Mouse (Mus musculus): ENCODE results near the gene Pigs. TPM values are rescaled to one million over a fixed set of nuclear protein-coding genes. Genes with fewer than 3 reads are reported as not detected.

The Pigs gene
- 66.4 and 73.6 TPM in 2 replicates for polyA plus RNA-seq (2016; fragmentation: Nextera tagmentation; extraction: Ambion mirVana)

GRCm38 (mm10) chr11:78327634-78328511 is at the start of gene Pigs:
Gene Pigs, plus strand, starts transcription at chr11:78328415.
- 14% methylated on average over 37 of the region's 37 CpGs for WGBS
- Histone ChIP-seq H3K4me2 (replicated peaks) (peak within 1 kb of the TSS; percentile 91), H3K4me3 (peak within 1 kb of the TSS; percentile 92), H3K9me3 (no peaks in the 10 kb centered on the region), H3K36me3 (peaks cover 7% of the 10 kb centered on the region), H3K27ac (no peak within 1 kb of the TSS), H3K9ac (peak within 1 kb of the TSS; percentile 81), H3K27me3 (replicated peaks) (no peaks in the 10 kb centered on the region), H3K4me1 (peaks cover 13% of the 10 kb centered on the region)
- peak; percentile 91 for ATAC-seq (ENCODE audit: low FRiP score, low read depth)

DNA sequence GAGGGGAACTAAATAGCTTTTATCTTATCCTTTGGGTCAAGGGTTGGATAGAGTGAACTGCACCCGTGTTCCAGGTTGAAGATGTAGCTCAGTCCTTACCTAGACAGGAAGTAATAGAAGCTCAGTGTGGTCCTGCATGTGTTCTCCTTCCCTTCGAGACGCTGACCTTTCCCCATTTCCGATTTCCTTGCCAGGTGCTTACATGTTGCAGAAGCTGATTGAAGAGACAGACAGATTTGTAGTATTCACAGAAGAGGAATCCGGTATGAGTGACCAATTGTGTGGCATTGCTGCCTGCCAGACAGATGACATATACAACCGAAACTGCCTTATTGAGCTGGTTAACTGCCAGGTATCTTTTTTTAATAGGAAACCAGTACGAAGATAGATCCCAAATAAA is 49.4 kb upstream of the Pigs start:
- ATAC-seq (ENCODE audit: low FRiP score, low read depth), result no peak
- Histone ChIP-seq H3K9ac (no peak overlapping the region), H3K27ac (no peak overlapping the region), H3K9me3 (no peaks in the 10 kb centered on the region), H3K4me1 (no peaks in the 10 kb centered on the region), H3K27me3 (replicated peaks) (no peaks in the 10 kb centered on the region), H3K4me2 (replicated peaks) (no peak overlapping the region), H3K4me3 (no peak overlapping the region), H3K36me3 (peaks cover 94% of the 10 kb centered on the region)
- WGBS, result 93% methylated on average over 7 of the region's 7 CpGs

DNA sequence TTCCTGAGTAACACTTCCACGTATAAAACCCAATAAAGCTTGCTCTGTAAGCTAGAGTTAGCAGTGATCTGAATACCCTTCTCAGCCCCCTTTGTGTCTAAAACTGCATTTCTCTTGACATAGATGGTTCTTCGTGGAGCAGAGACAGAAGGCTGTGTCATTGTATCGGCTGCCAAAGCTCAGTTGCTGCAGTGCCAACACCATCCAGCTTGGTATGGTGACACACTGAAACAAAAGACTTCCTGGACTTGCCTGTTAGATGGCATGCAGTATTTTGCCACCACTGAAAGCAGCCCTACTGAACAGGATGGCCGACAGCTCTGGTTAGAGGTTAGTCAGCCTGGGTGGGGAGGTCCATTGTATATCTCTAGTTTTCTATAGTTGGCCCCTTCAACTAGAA is 48.6 kb upstream of the Pigs start:
- H3K27ac ChIP-seq, result no peak overlapping the region
- no peaks in the 10 kb centered on the region for H3K4me1 ChIP-seq
- H3K4me3 ChIP-seq, result no peak overlapping the region
- WGBS, result 89% methylated on average over 4 of the region's 4 CpGs
- H3K27me3 ChIP-seq (replicated peaks), result no peaks in the 10 kb centered on the region
- peaks cover 94% of the 10 kb centered on the region for H3K36me3 ChIP-seq
- no peaks in the 10 kb centered on the region for H3K9me3 ChIP-seq
- no peak overlapping the region for H3K4me2 ChIP-seq (replicated peaks)
- no peak overlapping the region for H3K9ac ChIP-seq
- ATAC-seq (ENCODE audit: low FRiP score, low read depth), result no peak

DNA sequence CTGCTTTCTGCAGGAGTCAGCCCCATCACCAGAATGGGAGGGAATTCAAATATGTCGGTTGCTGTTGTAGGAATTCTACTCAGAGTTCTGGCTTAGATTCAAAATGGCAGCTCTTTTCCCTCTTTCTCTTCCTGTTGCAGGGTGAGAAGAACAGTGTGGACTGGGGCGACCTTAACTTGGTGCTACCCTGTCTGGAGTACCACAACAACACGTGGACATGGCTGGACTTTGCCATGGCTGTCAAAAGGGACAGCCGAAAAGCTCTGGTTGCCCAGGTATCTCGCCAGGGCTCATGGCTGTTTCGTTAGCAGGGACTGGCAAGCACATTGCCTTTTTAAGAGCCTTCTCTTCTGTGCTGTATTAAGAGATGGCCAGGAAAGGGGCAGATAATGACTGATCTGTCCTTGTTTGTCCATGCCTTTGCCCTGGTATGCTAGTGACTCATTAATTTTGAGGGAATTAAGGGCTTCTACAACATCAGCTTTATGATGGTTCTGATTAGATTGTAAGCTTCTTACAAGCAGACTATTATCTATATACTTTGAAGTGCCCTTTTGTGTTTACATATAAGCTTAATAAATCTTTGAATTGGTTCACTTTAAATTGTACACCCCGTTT is 39.0 kb upstream of the Pigs start:
- no peak overlapping the region for H3K4me2 ChIP-seq (replicated peaks)
- 94% methylated on average over 7 of the region's 7 CpGs for WGBS
- H3K9ac ChIP-seq, result no peak overlapping the region
- H3K4me1 ChIP-seq, result no peaks in the 10 kb centered on the region
- H3K27me3 ChIP-seq (replicated peaks), result no peaks in the 10 kb centered on the region
- no peak overlapping the region for H3K4me3 ChIP-seq
- no peak for ATAC-seq (ENCODE audit: low FRiP score, low read depth)
- peaks cover 78% of the 10 kb centered on the region for H3K36me3 ChIP-seq
- no peak overlapping the region for H3K27ac ChIP-seq
- H3K9me3 ChIP-seq, result no peaks in the 10 kb centered on the region

GRCm38 (mm10) chr11:78290654-78291053 is 37.6 kb upstream of the Pigs start, which contains the start of gene BC030499:
Gene BC030499, plus strand, starts transcription at chr11:78290841.
- ATAC-seq (ENCODE audit: low FRiP score, low read depth), result no peak
- Histone ChIP-seq H3K9ac (no peak within 1 kb of the TSS), H3K4me1 (no peaks in the 10 kb centered on the region), H3K27ac (no peak within 1 kb of the TSS), H3K4me2 (replicated peaks) (no peak within 1 kb of the TSS), H3K36me3 (peaks cover 70% of the 10 kb centered on the region), H3K27me3 (replicated peaks) (no peaks in the 10 kb centered on the region), H3K4me3 (no peak within 1 kb of the TSS), H3K9me3 (no peaks in the 10 kb centered on the region)
- WGBS, result 95% methylated on average over 4 of the region's 4 CpGs

- no peaks in the 10 kb centered on the region for H3K27me3 ChIP-seq (replicated peaks)
- no peak for ATAC-seq (ENCODE audit: low FRiP score, low read depth)
- H3K9me3 ChIP-seq, result no peaks in the 10 kb centered on the region
- no peaks in the 10 kb centered on the region for H3K4me1 ChIP-seq
- H3K9ac ChIP-seq, result no peak overlapping the region
- H3K27ac ChIP-seq, result no peak overlapping the region
- H3K36me3 ChIP-seq, result peaks cover 35% of the 10 kb centered on the region
- WGBS, result 94% methylated on average over 6 of the region's 6 CpGs
- H3K4me2 ChIP-seq (replicated peaks), result no peak overlapping the region
- no peak overlapping the region for H3K4me3 ChIP-seq
These were observed 33.6 kb upstream of the Pigs start for GRCm38 (mm10) chr11:78294585-78294984.

GRCm38 (mm10) chr11:78300917-78301316 is 27.3 kb upstream of the Pigs start:
- 0 out of 2 replicates have a peak overlapping the region, but pooled peaks have one; percentile 36 for H3K9ac ChIP-seq
- no peak for ATAC-seq (ENCODE audit: low FRiP score, low read depth)
- H3K4me2 ChIP-seq (replicated peaks), result peak overlapping the region; percentile 85
- no peaks in the 10 kb centered on the region for H3K9me3 ChIP-seq
- no peaks in the 10 kb centered on the region for H3K27me3 ChIP-seq (replicated peaks)
- H3K36me3 ChIP-seq, result peaks cover 22% of the 10 kb centered on the region
- H3K4me1 ChIP-seq, result no peaks in the 10 kb centered on the region
- WGBS, result 66% methylated on average over 7 of the region's 7 CpGs
- H3K27ac ChIP-seq, result no peak overlapping the region
- peak overlapping the region; percentile 68 for H3K4me3 ChIP-seq

DNA sequence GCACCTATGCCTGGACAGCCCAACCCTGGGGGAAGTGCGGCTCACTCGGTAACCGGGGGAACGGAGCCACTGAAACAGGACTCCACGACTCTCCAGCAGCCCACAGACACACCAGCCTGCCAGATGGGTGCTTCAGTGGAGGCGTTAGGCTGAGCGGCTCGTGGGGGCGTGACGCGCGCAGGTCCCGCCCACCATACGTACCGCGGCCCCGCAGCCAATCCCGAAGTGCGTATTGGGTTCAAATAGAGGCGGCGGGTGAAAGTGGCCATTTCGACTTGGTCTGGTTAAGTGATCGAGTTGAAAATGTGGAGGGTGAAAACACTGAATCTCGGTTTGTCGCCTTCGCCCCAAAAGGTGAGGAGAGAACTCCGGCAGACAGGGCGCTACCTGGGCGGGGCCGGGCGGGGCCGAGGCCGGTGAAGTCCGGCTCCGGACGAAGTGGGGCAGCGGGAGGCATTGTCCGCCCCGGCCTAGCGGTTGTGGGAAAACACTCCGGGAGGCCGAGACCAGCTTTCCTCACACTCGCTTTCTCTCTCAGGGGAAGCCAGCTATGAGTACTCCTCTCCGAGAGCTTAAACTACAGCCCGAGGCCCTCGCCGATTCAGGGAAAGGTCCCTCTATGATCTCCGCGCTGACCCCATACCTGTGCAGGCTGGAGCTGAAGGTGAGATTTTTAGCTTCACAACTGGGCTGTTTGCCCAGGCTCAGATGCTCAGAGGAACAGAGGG is 26.7 kb upstream of the Pigs start, which contains the start of gene Spag5:
Gene Spag5 (plus strand): TSS at position 173 of the 728 bp plus-strand sequence.
- under 1% methylated on average over 49 of the region's 49 CpGs for WGBS
- H3K4me3 ChIP-seq, result peak within 1 kb of the TSS; percentile 68
- H3K4me2 ChIP-seq (replicated peaks), result peak within 1 kb of the TSS; percentile 85
- H3K9me3 ChIP-seq, result no peaks in the 10 kb centered on the region
- H3K4me1 ChIP-seq, result no peaks in the 10 kb centered on the region
- H3K27me3 ChIP-seq (replicated peaks), result no peaks in the 10 kb centered on the region
- peak; percentile 99 for ATAC-seq (ENCODE audit: low FRiP score, low read depth)
- H3K9ac ChIP-seq, result peak within 1 kb of the TSS; percentile 58
- H3K36me3 ChIP-seq, result peaks cover 22% of the 10 kb centered on the region
- no peak within 1 kb of the TSS for H3K27ac ChIP-seq

DNA sequence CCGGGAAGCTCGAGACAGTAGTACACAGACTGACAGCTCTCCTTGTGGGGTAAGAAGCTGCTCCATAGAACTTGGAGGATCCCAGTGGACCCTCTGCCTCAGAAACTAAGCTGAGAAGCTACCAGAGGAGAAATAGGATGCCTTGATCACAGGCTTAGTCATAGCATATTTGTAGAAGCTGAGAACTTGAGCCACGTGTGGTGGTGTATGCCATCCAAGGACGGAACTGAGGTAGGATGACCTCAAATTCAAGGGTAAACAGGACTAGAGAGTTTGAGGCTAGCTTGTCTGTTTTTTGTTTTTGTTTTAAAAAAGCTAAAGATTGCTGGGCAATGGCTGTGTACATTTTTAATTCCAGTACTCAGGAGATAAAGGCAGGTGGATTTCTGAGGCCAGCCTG is 22.9 kb upstream of the Pigs start:
- no peaks in the 10 kb centered on the region for H3K9me3 ChIP-seq
- H3K4me1 ChIP-seq, result no peaks in the 10 kb centered on the region
- no peak overlapping the region for H3K4me2 ChIP-seq (replicated peaks)
- no peak overlapping the region for H3K27ac ChIP-seq
- ATAC-seq (ENCODE audit: low FRiP score, low read depth), result no peak
- H3K27me3 ChIP-seq (replicated peaks), result no peaks in the 10 kb centered on the region
- H3K36me3 ChIP-seq, result peaks cover 34% of the 10 kb centered on the region
- no peak overlapping the region for H3K9ac ChIP-seq
- WGBS, result 94% methylated on average over 4 of the region's 4 CpGs
- no peak overlapping the region for H3K4me3 ChIP-seq

DNA sequence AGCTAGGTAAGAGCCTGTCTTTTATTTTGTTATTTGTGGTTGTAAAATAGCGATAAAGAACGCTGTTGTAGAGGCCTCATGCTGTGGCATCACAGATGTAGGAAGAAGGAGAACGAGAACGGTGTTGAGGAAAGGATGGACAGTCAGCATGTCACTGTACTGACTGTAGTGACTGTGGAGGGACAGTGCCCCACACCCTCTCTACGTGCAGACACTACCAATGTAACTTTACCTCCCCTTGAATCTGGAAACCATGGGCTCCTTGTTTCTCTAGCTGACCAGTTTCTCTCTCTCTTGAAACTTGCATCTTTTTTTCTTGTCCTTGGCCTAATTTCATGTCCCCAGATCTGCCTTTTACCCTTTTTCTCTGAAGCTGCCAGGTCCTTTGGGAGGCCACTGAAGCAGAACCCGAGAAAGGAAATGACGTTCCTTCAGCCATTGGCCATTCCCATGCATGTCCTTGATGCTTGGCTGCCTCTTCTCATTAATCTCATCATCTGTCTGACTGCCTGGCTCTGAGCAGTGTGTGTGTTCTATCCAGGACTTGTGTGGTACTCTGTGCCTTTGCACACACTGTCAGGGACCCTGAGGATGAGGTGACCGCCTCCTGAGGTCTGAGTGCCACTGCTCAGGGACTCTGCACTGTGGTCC is 17.2 kb upstream of the Pigs start:
- Histone ChIP-seq H3K36me3 (peaks cover 57% of the 10 kb centered on the region), H3K9ac (no peak overlapping the region), H3K27ac (no peak overlapping the region), H3K4me1 (no peaks in the 10 kb centered on the region), H3K4me3 (no peak overlapping the region), H3K4me2 (replicated peaks) (no peak overlapping the region), H3K27me3 (replicated peaks) (no peaks in the 10 kb centered on the region), H3K9me3 (no peaks in the 10 kb centered on the region)
- no peak for ATAC-seq (ENCODE audit: low FRiP score, low read depth)
- 87% methylated on average over 8 of the region's 8 CpGs for WGBS

GRCm38 (mm10) chr11:78313662-78314061 is 14.6 kb upstream of the Pigs start:
- Histone ChIP-seq H3K9ac (no peak overlapping the region), H3K9me3 (no peaks in the 10 kb centered on the region), H3K27me3 (replicated peaks) (no peaks in the 10 kb centered on the region), H3K4me2 (replicated peaks) (no peak overlapping the region), H3K27ac (no peak overlapping the region), H3K4me1 (no peaks in the 10 kb centered on the region), H3K36me3 (peaks cover 77% of the 10 kb centered on the region), H3K4me3 (no peak overlapping the region)
- 93% methylated on average over 2 of the region's 2 CpGs for WGBS
- ATAC-seq (ENCODE audit: low FRiP score, low read depth), result no peak

All from neural tube, embryonic 12.5 days (tissue).